Mouse (Mus musculus) limb, embryonic 10.5 days (tissue): Measurements from ENCODE around the gene Slc12a7. TPM values are rescaled to one million over a fixed set of nuclear protein-coding genes. Genes with fewer than 3 reads are reported as not detected.

ENCODE experiments used
- DNase-seq: peaks from one replicate; pipeline ENCODE4 v3.0.0-alpha.2; 2017; ENCODE audit warnings: low spot score
- H3K27ac ChIP-seq: fragments of 300-500 bp; sonication (generic); 2 replicates; pipeline ENCODE4 v1.5.1; 2016; ENCODE audit warnings: mild to moderate bottlenecking
- H3K27me3 ChIP-seq: fragments of 300-500 bp; sonication (generic); 2 replicates; pipeline ENCODE4 v1.6.1; 2016; ENCODE audit warnings: low read depth, mild to moderate bottlenecking; ENCODE audit not compliant: poor library complexity, severe bottlenecking
- H3K36me3 ChIP-seq: fragments of 300-500 bp; sonication (generic); 2 replicates; pipeline ENCODE4 v1.6.1; 2016; ENCODE audit warnings: mild to moderate bottlenecking, moderate library complexity
- H3K4me1 ChIP-seq: fragments of 300-500 bp; sonication (generic); 2 replicates; pipeline ENCODE4 v1.6.1; 2016
- H3K4me3 ChIP-seq: fragments of 300-500 bp; sonication (generic); 2 replicates; pipeline ENCODE4 v1.5.1; 2016; ENCODE audit warnings: mild to moderate bottlenecking, moderate library complexity
- H3K9me3 ChIP-seq: fragments of 300-500 bp; sonication (generic); replicated peaks from 2 replicates; pipeline ENCODE4 v1.6.1; 2016; ENCODE audit warnings: mild to moderate bottlenecking
- WGBS: fragments of 180-500 bp; shearing (Covaris S2); methylation state at CpG from one replicate; pipeline ENCODE4 v1.1.7; 2016; 5-methylcytosine and 5-hydroxymethylcytosine counted together
- polyA plus RNA-seq: library from polyadenylated mRNA; unstranded; fragments of >200 nt; fragmentation: Nextera tagmentation; extraction: Ambion mirVana; gene quantifications from 2 replicates; pipeline ENCODE4 v1.2.1, GENCODE M21; 2016

Slc12a7 gene
- polyA plus RNA-seq, 1 experiment from 2014 or later, result 59.6 TPM

GRCm38 (mm10) chr13:73839137-73839548 is 106.2 kb downstream of the Slc12a7 start:
- Histone ChIP-seq H3K9me3 (no peaks in the 10 kb centered on the region), H3K36me3 (peaks cover 64% of the 10 kb centered on the region), H3K4me1 (peaks cover 76% of the 10 kb centered on the region), H3K27me3 (no peaks in the 10 kb centered on the region), H3K27ac (peak overlapping the region; percentile 9), H3K4me3 (no peak overlapping the region)
- no peak for DNase-seq
- WGBS, result 87% methylated on average over 11 of the region's 11 CpGs

DNA sequence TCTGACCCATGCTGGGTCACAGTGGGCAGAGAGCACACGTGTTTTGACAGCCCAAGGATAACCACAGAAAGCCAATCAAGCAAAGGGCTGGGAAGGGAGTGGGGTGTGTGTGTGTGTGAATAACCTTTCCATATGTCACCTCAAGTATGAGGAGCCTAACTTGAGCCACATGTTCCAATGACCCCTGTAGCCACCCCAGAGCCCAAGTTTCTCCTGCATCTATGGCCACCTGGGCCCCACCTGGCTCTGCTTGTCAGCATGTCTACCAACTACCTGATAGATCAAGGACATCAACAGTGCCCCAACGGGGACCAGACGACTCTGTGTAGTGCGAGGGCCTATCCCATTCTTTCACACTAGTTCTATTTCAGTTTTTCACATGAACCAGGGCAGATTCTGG is 106.8 kb downstream of the Slc12a7 start:
- 64% methylated on average over 4 of the region's 4 CpGs for WGBS
- peak; percentile 59 for DNase-seq
- Histone ChIP-seq H3K9me3 (no peaks in the 10 kb centered on the region), H3K36me3 (peaks cover 70% of the 10 kb centered on the region), H3K27ac (peak overlapping the region; percentile 9; the same call in 1 of the 2 replicates), H3K4me3 (no peak overlapping the region), H3K27me3 (no peaks in the 10 kb centered on the region), H3K4me1 (peaks cover 72% of the 10 kb centered on the region)

- Histone ChIP-seq H3K27me3 (peaks cover 18% of the 10 kb centered on the region), H3K4me1 (peaks cover 68% of the 10 kb centered on the region)
These were observed 109.8 kb downstream of the Slc12a7 start for GRCm38 (mm10) chr13:73842696-73843095.

GRCm38 (mm10) chr13:73846589-73847464 is 113.9 kb downstream of the Slc12a7 start:
- DNase-seq, result no peak
- Histone ChIP-seq H3K4me3 (peak overlapping the region; percentile 78), H3K27ac (peak overlapping the region; percentile 91), H3K9me3 (no peaks in the 10 kb centered on the region), H3K36me3 (peaks cover 34% of the 10 kb centered on the region), H3K4me1 (peaks cover 43% of the 10 kb centered on the region), H3K27me3 (peaks cover 29% of the 10 kb centered on the region)
- under 1% methylated on average over 62 of the region's 65 CpGs for WGBS

More at GRCm38 (mm10) chr13:73842696-73843095, 109.8 kb downstream of the Slc12a7 start:
- H3K27ac ChIP-seq, result 0 out of 2 replicates have a peak overlapping the region, but pooled peaks have one; percentile 37
- no peak overlapping the region for H3K4me3 ChIP-seq
- DNase-seq, result no peak
- no peaks in the 10 kb centered on the region for H3K9me3 ChIP-seq
- H3K36me3 ChIP-seq, result peaks cover 65% of the 10 kb centered on the region

DNA sequence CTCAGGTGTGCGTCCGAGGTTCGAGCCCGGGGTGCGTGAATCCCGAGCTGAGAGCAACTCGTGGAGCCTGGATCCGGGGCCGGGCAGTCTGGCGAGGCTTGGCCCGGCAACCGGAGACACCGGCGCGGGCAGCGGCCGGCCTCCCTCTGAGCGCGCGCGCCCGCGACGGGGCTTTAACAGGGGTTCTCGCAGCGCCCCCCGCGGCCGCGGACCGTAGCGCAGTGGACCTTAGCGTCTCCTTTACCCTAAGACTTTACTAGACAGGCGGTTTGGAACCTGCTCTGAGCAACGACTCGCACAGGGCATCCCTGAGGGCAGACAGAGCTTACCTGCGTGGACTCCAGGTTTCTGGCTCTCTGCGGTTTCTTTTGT is 114.6 kb downstream of the Slc12a7 start, which contains the start of gene Nkd2:
TSS of gene Nkd2 (minus strand) at position 167 of the 372 bp plus-strand sequence.
- no peaks in the 10 kb centered on the region for H3K9me3 ChIP-seq
- under 1% methylated on average over 38 of the region's 38 CpGs for WGBS
- H3K4me3 ChIP-seq, result peak within 1 kb of the TSS; percentile 78
- peak within 1 kb of the TSS; percentile 91 for H3K27ac ChIP-seq
- peak; percentile 94 for DNase-seq
- peaks cover 29% of the 10 kb centered on the region for H3K27me3 ChIP-seq
- peaks cover 46% of the 10 kb centered on the region for H3K4me1 ChIP-seq
- peaks cover 28% of the 10 kb centered on the region for H3K36me3 ChIP-seq

Other genes starting within 250 kb of the Slc12a7 start
- not detected in 2 replicates for gene Slc6a3, start 196.3 kb upstream of the Slc12a7 start, polyA plus RNA-seq
- 111 and 112 TPM in 2 replicates for gene Clptm1l, start 129.1 kb upstream of the Slc12a7 start, polyA plus RNA-seq
- 10.4 and 12.9 TPM in 2 replicates for gene Tert, start 106.2 kb upstream of the Slc12a7 start, polyA plus RNA-seq
- gene Slc6a18, start 55.1 kb upstream of the Slc12a7 start, polyA plus RNA-seq, result not detected in 2 replicates
- gene Slc6a19, start 28.2 kb upstream of the Slc12a7 start, polyA plus RNA-seq, result not detected in 2 replicates
- 43.2 and 57.4 TPM in 2 replicates for gene Nkd2, start 114.5 kb downstream of the Slc12a7 start, polyA plus RNA-seq
- gene Trip13, start 204.7 kb downstream of the Slc12a7 start, polyA plus RNA-seq, result 80.2 and 81.1 TPM in 2 replicates
- 42.8 and 55.3 TPM in 2 replicates for gene Brd9, start 204.7 kb downstream of the Slc12a7 start, polyA plus RNA-seq
- not detected in 2 replicates for gene Zdhhc11, start 230.8 kb downstream of the Slc12a7 start, polyA plus RNA-seq